Mouse (Mus musculus) spleen, adult 2 months (tissue): ENCODE measurements around the gene Foxc1. TPM values are rescaled to one million over a fixed set of nuclear protein-coding genes. Genes with fewer than 3 reads are reported as not detected.
A peak's percentile ranks its signal among the peaks of the same experiment; 100 is the strongest.

Experiments used
- DNase-seq, 2 experiments: peaks; one replicate each; pipeline versions ENCODE4 v3.0.0 to v3.0.0-alpha.2; 2012 to 2021; ENCODE audit warnings: low spot score in 2 of 2, low read depth in 1 of 2
- H3K27ac ChIP-seq: fragments of 200-500 bp; 2 replicates; pipeline ENCODE4 v1.5.1; 2012; ENCODE audit warnings: low read length, inconsistent platforms; ENCODE audit not compliant: insufficient read depth
- H3K27me3 ChIP-seq: fragments of 200-500 bp; 2 replicates; pipeline ENCODE4 v1.6.1; 2012; ENCODE audit warnings: mild to moderate bottlenecking, moderate library complexity, low read length, inconsistent platforms; ENCODE audit not compliant: control insufficient read depth, insufficient read depth
- H3K36me3 ChIP-seq: fragments of 200-500 bp; 2 replicates; pipeline ENCODE4 v1.6.1; 2012; ENCODE audit warnings: mild to moderate bottlenecking, low read length, inconsistent platforms; ENCODE audit not compliant: control insufficient read depth, insufficient read depth
- H3K4me1 ChIP-seq: fragments of 200-500 bp; 2 replicates; pipeline ENCODE4 v1.6.1; 2011; ENCODE audit warnings: inconsistent platforms; ENCODE audit not compliant: control insufficient read depth, insufficient read depth, insufficient read length
- H3K4me3 ChIP-seq: fragments of 200-500 bp; 2 replicates; pipeline ENCODE4 v1.5.1; 2011; ENCODE audit warnings: mild to moderate bottlenecking, inconsistent platforms; ENCODE audit not compliant: insufficient read depth, insufficient read length; ENCODE audit errors: extremely low read depth
- CTCF ChIP-seq: fragments of 200-500 bp; IDR thresholded peaks from 2 replicates; pipeline ENCODE4 v1.5.1; 2011; ENCODE audit warnings: mild to moderate bottlenecking, inconsistent platforms; ENCODE audit not compliant: insufficient read depth, insufficient read length, insufficient replicate concordance; ENCODE audit errors: extremely low read depth
- POLR2A ChIP-seq: fragments of 200-500 bp; IDR thresholded peaks from 2 replicates; pipeline ENCODE4 v1.6.1; 2011; ENCODE audit warnings: low read depth, low read length, inconsistent platforms
- WGBS: fragments of 180-500 bp; shearing (Covaris S2); methylation state at CpG from one replicate; pipeline ENCODE4 v1.1.7; 2018; 5-methylcytosine and 5-hydroxymethylcytosine counted together
- polyA plus RNA-seq: library from polyadenylated mRNA; depleted of rRNA; stranded (reverse); fragments of >200 nt; gene quantifications from 2 replicates; pipeline ENCODE4 v1.2.3, GENCODE M21; 2012

Gene Foxc1
- polyA plus RNA-seq, 1 experiment: 0.26 TPM

GRCm38 (mm10) chr13:31798075-31798474 is 8.4 kb upstream of the Foxc1 start:
- TF ChIP-seq POLR2A (no peak), CTCF (no peak)
- WGBS: 21% methylated on average over 9 of the region's 9 CpGs
- peaks cover 11% of the 10 kb centered on the region for H3K27me3 ChIP-seq
- peaks cover 2% of the 10 kb centered on the region for H3K4me1 ChIP-seq
- H3K36me3 ChIP-seq: no peaks in the 10 kb centered on the region
- no peak overlapping the region for H3K27ac ChIP-seq
- DNase-seq: no peak
- no peak overlapping the region for H3K4me3 ChIP-seq

DNA sequence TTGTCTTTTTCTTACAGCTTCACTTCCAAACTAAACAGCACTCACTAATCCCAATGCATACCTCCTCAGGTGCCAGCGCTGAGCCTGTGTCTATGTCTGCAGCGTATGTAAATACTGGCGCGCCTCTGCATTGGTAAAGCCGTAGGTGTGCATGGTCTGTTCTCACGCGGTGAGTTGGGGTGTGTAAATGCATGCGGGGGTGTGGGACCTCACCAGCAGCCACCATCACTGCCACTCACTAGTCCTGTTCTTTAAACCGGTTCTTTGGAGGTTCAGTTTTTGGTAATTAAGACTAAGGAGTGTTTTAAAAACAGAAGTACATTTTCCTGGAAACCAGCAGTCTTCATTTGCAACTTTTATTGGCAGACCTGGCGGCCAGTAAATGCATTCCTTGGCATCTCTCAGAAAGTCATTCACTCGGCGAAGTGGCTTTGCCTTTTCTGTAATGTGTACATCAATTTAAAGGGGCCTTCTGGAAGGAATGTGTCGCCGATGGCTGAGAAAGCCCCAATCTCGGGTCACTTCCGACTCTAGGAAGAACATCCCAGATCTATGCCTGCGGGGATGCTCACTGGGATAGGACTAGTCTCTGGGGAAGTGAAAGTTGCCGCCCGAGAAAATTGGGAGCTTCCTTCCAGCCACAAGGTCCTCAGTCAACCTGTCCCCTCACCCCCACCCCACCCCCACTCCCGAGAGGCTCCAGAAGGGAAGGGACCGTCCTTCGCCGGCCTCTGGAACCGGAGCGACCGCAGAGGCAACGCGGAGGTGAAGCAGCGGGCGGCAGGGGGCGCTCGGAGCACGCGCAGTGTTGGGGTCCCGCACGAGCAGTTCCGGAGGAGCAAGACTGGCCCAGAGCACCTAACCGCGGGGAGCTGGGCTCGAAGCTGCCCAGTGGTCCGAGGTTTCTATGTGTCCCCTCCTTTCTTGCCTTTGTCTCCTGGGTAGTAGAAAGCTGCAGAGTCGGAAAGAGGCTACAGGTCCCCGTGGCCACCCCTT is 5.6 kb upstream of the Foxc1 start:
- DNase-seq: peak in 1 of 2 experiments; percentile 67
- Histone ChIP-seq H3K4me1 (peaks cover 2% of the 10 kb centered on the region), H3K27me3 (peaks cover 25% of the 10 kb centered on the region), H3K4me3 (0 out of 2 replicates have a peak overlapping the region, but pooled peaks have one; percentile 7), H3K27ac (no peak overlapping the region), H3K36me3 (no peaks in the 10 kb centered on the region)
- TF ChIP-seq POLR2A (no peak), CTCF (peak; percentile 82; the same call in 1 of the 2 replicates)
- WGBS: 5% methylated on average over 43 of the region's 43 CpGs

DNA sequence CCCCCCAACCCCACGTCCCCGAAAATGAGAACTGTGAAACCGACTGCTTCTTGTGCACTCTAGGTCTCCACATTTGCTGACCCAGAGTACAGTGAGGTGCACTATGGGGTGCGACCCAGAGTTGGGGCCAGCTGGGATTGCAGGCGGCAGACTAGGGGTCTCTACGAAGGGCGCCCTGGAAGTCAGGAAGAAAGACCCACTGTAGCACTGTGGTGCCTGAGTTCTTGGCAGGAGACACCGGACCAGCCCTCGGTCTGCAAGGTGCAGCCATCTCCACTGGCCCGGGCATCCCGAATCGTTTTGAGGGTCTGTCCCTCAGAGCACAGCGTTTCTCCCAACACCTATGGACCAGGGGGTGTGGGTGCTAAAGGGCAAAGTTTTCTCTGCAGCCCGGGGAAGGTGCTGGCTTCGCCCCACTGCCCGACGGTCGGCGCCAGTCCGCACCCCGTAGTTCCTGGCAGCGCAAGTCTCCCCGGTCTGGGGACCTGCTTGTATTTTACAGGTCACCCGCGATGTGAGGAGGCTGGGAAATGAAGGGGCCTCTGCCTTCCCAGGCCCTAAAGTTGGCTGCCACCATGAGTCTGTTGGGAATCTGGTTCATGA is 4.6 kb upstream of the Foxc1 start:
- TF ChIP-seq POLR2A (no peak), CTCF (no peak)
- Histone ChIP-seq H3K36me3 (no peaks in the 10 kb centered on the region), H3K4me1 (peaks cover 6% of the 10 kb centered on the region), H3K27me3 (peaks cover 32% of the 10 kb centered on the region), H3K27ac (no peak overlapping the region), H3K4me3 (0 out of 2 replicates have a peak overlapping the region, but pooled peaks have one; percentile 7)
- 7% methylated on average over 25 of the region's 25 CpGs for WGBS
- DNase-seq: no peak

DNA sequence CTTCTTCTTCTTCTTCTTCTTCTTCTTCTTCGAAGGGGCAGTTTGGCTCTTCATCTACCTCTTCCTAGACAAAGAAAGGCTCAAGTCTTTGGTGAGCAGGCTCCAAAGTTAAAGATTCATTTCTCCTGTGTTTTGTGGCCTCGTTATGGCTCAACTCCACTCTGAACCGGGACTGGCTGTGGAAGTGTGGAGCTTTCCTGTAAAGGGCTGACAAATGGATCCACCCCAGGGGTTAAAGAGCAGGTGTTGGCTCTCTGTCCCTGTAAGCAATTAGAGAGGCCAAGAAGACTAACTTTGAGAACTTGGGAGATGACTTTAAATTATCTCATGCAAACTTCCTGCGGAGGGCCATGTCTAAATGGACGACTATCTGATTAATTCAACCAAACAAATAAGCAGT is 4.0 kb upstream of the Foxc1 start:
- no peaks in the 10 kb centered on the region for H3K36me3 ChIP-seq
- no peak overlapping the region for H3K27ac ChIP-seq
- H3K4me1 ChIP-seq: peaks cover 10% of the 10 kb centered on the region
- WGBS: 12% methylated on average over 5 of the region's 5 CpGs
- DNase-seq: no peak
- TF ChIP-seq POLR2A: no peak
- no peak for TF ChIP-seq CTCF
- H3K4me3 ChIP-seq: no peak overlapping the region
- H3K27me3 ChIP-seq: peaks cover 39% of the 10 kb centered on the region

- no peak for TF ChIP-seq CTCF
- no peak for TF ChIP-seq POLR2A
- no peaks in the 10 kb centered on the region for H3K36me3 ChIP-seq
- H3K4me1 ChIP-seq: peaks cover 17% of the 10 kb centered on the region
- peaks cover 48% of the 10 kb centered on the region for H3K27me3 ChIP-seq
- no peak for DNase-seq
- no peak overlapping the region for H3K4me3 ChIP-seq
- no peak overlapping the region for H3K27ac ChIP-seq
- WGBS: 12% methylated on average over 31 of the region's 31 CpGs
Observed at GRCm38 (mm10) chr13:31803166-31804093, 3.0 kb upstream of the Foxc1 start.

- WGBS: 16% methylated on average over 7 of the region's 7 CpGs
- H3K4me1 ChIP-seq: peaks cover 18% of the 10 kb centered on the region
- DNase-seq: no peak
- TF ChIP-seq POLR2A: no peak
- no peak for TF ChIP-seq CTCF
- no peak overlapping the region for H3K4me3 ChIP-seq
- no peaks in the 10 kb centered on the region for H3K36me3 ChIP-seq
- H3K27me3 ChIP-seq: peaks cover 50% of the 10 kb centered on the region
- H3K27ac ChIP-seq: no peak overlapping the region
Observed at GRCm38 (mm10) chr13:31804571-31804970, 1.9 kb upstream of the Foxc1 start.
